Mouse (Mus musculus) left cerebral cortex, adult 11 months (tissue): ENCODE data around the gene Ppm1h.

Experiments used
- DNase-seq: peaks from one replicate; pipeline ENCODE4 v3.0.0; 2022; ENCODE audit warnings: low spot score

Gene Ppm1h

GRCm38 (mm10) chr10:122746211-122746610 lies 67.6 kb downstream of the Ppm1h start:
- DNase-seq = no peak

GRCm38 (mm10) chr10:122747151-122747925 lies 68.8 kb downstream of the Ppm1h start:
- DNase-seq = no peak

DNA sequence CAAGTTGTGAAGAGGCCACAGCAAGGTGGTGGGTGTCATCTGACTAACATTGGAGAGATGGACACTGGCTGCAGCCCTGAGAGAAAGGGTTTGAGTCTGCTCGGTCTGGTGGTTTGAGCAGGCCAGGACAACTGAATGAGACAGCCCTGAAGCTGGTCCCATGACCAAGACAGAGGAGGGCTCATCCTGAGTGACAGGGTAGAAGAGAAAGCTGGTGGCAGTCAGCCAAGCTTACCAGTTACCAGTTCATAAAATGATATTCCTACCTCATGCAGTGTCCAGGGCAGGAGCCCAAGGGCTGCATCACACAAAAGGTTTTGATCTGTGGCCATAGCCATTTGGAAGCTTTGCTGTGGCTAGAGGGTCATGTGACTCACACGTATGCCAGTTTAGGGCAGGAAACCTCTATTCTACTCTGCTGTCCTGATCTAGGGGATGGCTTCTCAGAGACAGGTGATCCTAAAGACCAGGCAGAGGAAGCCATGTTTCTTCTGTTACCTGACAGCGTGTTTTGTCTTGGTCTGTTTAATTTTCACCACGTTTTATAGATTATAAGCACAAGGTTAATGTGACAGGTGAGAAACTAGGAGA lies 69.9 kb downstream of the Ppm1h start:
- no peak for DNase-seq

DNA sequence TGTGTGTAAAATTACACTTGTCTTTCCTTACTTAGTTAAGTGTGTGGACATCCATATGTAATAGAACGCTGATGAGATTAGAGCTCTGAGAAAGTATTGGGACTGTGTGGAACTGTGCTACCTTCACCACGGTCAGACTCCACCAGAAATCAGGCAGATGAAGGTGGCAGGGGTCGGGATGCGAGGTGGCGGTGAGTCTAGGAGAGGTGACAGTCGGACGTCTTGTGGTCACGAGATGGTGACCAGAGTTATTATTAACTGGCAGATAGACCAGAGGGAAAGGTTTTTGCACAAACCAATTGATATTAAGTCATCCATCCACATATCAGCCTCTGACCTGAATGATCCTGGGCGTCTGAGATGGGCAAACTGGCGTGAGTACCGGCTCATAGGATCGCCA lies 70.5 kb downstream of the Ppm1h start:
- no peak for DNase-seq

DNA sequence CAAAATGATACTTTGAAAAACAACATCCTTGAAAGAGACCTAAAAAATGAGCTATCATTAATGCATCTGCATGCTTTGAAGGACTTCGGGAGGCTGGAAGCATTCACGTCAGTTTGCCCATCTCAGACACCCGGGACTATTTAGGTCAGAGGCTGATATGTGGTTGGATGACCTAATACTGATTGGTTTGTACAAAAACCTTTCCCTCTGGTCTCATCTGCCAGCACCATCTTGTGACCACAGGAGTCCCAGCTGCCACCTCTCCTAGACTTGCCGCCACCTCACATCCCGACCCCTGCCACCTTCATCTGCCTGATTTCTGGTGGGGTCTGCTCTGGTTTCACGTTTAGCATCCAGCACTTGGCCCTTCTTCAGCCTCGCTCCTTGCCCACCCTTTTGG lies 71.3 kb downstream of the Ppm1h start:
- DNase-seq = no peak

DNA sequence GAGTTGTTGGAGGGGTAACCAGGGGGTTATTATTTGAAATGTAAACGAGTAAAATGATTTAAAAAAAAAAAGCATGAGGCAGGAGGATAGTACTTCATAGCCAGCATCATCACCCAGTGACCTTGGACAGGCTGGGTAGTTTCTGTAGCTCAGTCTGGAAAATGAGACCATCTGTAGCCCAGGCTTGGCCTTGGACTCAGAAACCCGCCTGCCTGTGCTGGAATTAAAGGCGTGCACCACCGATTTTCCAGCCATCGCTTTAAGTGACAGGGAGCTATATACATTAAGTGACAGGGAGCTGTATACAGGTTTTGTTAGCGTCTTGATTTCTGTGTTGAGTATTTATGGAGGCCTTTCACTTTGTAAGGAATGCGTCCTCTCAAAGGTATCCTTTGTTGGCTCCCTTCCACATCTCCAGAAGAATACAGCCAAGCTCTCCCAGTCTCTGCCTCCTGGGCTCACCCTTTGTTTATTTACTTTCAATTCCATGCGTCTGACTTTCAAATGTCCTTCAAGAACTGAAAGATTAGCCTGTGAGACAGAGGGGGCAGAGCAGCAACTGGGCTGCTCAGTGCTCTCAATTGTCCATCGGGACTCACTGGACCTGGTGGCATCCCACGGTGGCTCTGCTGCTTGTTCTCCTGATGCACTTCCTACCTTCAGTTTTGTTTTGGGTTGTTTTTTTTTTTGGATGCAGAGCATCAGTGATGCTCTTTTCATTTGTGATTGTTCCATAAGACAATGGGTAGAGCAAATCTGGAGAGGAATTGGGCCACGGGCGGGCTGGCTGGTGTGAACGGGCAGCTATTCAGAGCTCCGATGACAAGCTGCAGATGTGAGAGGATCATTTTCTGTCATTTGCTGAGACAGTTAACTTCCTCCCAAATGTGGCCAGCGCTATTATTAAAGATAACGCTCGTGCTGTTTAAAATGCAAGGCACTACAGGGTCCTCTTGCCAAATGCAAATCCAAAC lies 74.7 kb downstream of the Ppm1h start:
- no peak for DNase-seq

DNA sequence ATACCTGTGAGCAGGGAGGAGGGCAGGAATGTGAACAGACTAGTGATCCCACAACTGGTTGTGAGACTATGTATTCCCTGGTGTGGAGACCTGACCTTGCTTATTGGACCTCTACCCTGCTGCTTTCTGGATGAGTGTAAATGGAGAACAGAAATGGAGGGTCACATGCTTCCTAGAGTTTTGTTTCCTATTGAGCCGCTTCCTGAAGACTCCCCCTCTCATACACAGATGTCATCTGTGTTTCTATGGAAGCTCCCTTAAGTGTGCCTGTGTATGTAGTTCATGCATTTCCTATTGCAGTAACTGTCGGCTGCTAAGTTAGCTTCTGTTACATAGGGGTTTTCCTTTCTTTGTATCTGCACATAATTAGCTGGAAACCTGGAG lies 75.4 kb downstream of the Ppm1h start:
- no peak for DNase-seq

DNA sequence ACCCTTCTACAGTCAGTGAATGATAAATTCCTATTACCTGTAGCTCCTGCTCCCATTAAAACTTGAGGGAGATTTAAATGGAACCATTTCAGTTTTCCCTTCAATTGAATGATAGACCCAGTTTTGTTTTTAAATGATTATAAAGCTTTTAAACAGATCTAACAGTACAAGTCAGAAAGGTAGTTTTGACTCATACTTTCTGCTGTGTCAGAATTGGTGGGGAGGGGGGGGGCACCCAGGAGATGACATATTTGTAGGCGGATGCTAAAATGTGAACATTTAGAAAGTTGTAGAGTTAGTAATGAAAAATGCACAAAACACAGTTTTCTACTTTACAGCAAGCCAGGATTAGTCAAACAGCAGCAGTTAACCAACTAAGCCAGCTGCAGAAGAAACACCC lies 76.4 kb downstream of the Ppm1h start:
- DNase-seq = no peak

DNA sequence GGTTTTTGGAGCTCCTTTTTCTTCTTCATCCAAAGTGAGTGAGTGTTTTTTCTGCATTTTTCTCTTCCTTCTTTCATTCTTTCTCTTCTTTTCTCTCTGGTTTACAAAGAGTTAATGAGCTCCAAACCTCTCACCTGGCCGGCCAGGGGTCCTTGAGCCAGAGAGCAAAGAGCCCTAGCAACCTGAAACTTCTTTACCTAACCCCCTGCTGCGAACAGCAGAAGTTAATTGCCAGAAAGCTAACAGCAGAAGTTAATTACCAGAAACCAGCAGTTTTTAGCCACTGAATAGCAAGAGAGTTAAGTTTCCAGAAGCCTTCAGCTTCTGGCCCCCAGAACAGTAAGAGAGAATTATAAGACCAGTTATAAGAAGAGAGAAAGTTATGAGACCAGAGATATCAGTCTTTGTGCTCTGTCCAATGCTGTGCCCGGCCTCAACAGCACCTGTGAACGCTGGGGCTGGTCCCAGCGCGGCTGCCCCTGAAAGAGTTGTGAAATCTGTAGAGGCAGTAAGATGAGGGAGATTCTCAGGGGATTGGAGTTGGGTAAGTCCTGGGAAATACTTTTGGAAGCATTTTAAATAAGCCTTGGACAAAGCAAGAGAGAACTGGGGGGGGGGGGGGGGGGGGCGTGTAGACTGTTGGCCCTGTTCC lies 78.4 kb downstream of the Ppm1h start:
- no peak for DNase-seq

GRCm38 (mm10) chr10:122757727-122758126 lies 79.2 kb downstream of the Ppm1h start:
- no peak for DNase-seq

- DNase-seq = no peak
Measured at GRCm38 (mm10) chr10:122758346-122758745, 79.8 kb downstream of the Ppm1h start.

DNA sequence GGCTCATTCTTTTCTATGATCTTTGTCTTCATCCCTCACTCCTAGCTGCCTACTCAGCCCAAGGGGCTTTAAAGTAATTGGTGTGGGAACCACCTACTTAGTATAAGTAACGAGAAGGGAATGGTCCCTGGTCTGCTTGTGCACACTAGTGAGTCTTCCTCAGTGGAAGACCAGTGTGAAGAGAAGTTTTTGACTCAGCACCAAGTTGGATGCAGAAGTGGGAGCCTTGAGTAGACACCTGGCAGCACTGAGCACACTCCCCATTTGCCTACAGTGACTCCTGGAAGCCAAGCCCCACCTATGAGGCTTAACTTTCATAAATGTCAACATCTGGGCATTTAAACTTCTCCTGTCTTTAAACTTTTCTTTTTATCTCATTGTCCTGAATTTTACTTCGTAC lies 81.2 kb downstream of the Ppm1h start:
- DNase-seq = no peak

GRCm38 (mm10) chr10:122760469-122761307 lies 82.1 kb downstream of the Ppm1h start:
- no peak for DNase-seq

- DNase-seq = no peak
Measured at GRCm38 (mm10) chr10:122762772-122763511, 84.4 kb downstream of the Ppm1h start.

DNA sequence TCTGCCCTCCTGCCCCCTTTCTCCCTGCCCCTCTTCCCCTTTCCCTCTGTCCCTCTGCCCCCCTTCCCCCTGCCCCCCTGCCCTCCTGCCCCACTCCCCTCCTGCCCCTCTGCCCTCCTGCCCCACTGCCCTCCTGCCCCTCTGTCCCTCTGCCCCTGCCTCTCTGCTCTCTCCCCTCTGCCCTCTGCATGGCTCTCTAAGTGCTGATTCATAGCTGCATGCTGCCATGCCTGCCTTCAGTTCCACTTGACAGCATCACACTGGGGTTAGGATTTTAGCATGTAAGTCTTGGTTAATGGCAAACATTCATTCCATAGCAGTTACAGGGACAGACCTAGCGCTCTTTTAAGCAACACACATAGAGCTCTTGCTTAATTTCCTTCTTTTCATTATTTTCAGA lies 85.0 kb downstream of the Ppm1h start:
- no peak for DNase-seq

- DNase-seq = no peak
Measured at GRCm38 (mm10) chr10:122764653-122765052, 86.1 kb downstream of the Ppm1h start.

DNA sequence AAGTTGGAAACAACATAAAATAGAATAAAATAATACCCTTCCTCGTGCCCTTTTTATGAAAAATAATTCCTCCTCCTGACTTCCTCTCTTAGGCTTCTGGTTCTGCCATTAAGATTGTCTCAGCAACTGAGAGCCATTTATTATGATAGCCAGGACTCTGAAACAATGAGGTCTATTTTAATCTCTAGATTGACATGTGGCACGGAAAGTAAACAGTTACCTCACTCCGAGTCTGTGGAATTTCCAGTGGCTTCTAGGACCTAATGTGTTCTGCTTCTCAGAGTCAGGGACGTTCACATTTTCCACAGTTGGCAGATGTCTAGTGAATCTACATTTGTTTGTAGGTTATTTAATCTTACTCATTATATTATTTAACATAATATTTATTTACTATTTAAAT lies 87.0 kb downstream of the Ppm1h start:
- no peak for DNase-seq

GRCm38 (mm10) chr10:122765992-122766391 lies 87.4 kb downstream of the Ppm1h start:
- DNase-seq = no peak

DNA sequence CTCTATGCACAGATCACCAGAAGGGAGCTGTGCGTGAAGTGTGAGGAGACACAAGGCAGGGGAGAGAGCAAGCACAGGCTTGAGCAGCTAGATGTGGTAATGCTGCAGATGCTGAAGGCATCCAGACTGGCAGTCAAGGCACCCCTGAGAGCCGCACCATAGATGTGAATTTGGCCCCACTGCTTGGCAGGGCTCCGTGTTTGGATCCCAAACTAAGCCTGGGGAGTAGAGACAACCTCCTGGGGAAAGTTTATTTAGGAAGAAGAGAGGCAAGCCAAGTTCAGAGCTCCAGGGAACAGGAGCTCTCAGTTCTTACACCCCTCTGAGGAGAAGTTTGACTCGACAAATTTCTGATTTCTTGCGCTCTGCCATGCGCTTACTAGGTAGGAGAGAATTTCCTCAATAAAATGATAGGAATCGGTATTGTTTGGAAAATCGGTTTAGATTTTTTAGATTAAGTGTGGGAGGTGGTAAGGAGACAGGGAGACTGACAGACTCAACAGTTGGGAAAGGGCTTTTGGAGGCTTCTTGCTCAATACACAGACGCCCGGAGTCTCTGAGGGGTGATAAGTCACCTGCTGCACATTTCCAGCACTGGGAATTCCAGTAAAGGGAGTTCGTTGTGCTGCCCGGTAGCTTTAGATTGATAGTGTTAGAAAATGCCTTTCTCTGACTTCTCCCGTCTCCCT lies 89.8 kb downstream of the Ppm1h start:
- no peak for DNase-seq

GRCm38 (mm10) chr10:122768893-122769341 lies 90.4 kb downstream of the Ppm1h start:
- no peak for DNase-seq
